Mouse (Mus musculus): ENCODE measurements at regions not wholly inside any gene's neighbourhood (a gene's known extent, or its start where the extent isn't known, plus 50 kb on each side); places are given as distances from the start of the nearest gene placed in this dataset.

DNA sequence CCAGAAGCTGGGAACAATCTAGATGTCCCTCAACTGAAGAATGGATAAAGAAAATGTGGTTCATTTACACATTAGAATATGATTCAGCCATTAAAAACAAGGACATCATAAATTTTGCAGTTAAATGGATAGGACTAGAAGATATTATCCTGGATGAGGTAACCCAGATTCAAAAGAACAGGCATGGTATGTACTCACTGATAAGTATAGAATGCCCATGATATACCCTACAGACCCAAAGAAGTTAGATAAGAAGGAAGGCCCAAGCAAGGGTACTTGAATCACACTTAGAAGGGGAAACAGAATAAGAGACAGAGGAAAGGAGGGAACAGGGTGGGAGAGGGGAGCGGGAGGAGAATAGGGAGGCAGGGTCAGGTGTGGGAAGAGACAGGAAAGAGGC, 127.4 kb upstream of the Itga4 start:
- no peak for TF ChIP-seq CTCF (IDR thresholded peaks at IDR 0.05; ENCODE audit: control insufficient read depth, insufficient read depth, insufficient read length)
- TF ChIP-seq MYOG (IDR thresholded peaks at IDR 0.05; ENCODE audit: control insufficient read depth, extremely low read depth, insufficient read length), result no peak

Measured in C2C12 (cell line).